Mouse (Mus musculus): ENCODE results near the gene Dcun1d3. TPM values are rescaled to one million over a fixed set of nuclear protein-coding genes. Genes with fewer than 3 reads are reported as not detected.

The Dcun1d3 gene
- polyA plus RNA-seq (2014; fragmentation: Illumina TruSeq; extraction: RNeasy Lipid Tissue Mini Kit (QIAGEN cat#74804); ENCODE audit: low read depth, low replicate concordance) = 48.2 TPM

GRCm38 (mm10) chr7:119895639-119896512 lies at the start of gene Dcun1d3, which contains the start of gene Lyrm1:
TSS of gene Dcun1d3 (minus strand) at chr7:119896298.
TSS of gene Lyrm1 (plus strand) at chr7:119895861.

Other genes starting within 250 kb of the Dcun1d3 start
- not detected for gene Acsm4, start 206.3 kb downstream of the Dcun1d3 start, polyA plus RNA-seq (2014; fragmentation: Illumina TruSeq; extraction: RNeasy Lipid Tissue Mini Kit (QIAGEN cat#74804); ENCODE audit: low read depth, low replicate concordance)
- 39.0 TPM for gene Thumpd1, start 175.5 kb downstream of the Dcun1d3 start, polyA plus RNA-seq (2014; fragmentation: Illumina TruSeq; extraction: RNeasy Lipid Tissue Mini Kit (QIAGEN cat#74804); ENCODE audit: low read depth, low replicate concordance)
- 3.2 TPM for gene Acsm3, start 135.4 kb downstream of the Dcun1d3 start, polyA plus RNA-seq (2014; fragmentation: Illumina TruSeq; extraction: RNeasy Lipid Tissue Mini Kit (QIAGEN cat#74804); ENCODE audit: low read depth, low replicate concordance)
- 257 TPM for gene Rexo5, start 102.3 kb downstream of the Dcun1d3 start, polyA plus RNA-seq (2014; fragmentation: Illumina TruSeq; extraction: RNeasy Lipid Tissue Mini Kit (QIAGEN cat#74804); ENCODE audit: low read depth, low replicate concordance)
- gene Eri2, start 102.2 kb downstream of the Dcun1d3 start, polyA plus RNA-seq (2014; fragmentation: Illumina TruSeq; extraction: RNeasy Lipid Tissue Mini Kit (QIAGEN cat#74804); ENCODE audit: low read depth, low replicate concordance) = 26.7 TPM
- gene Lyrm1, start 437 bp downstream of the Dcun1d3 start, polyA plus RNA-seq (2014; fragmentation: Illumina TruSeq; extraction: RNeasy Lipid Tissue Mini Kit (QIAGEN cat#74804); ENCODE audit: low read depth, low replicate concordance) = 85.5 TPM
- gene Dnah3, start 199.0 kb upstream of the Dcun1d3 start, polyA plus RNA-seq (2014; fragmentation: Illumina TruSeq; extraction: RNeasy Lipid Tissue Mini Kit (QIAGEN cat#74804); ENCODE audit: low read depth, low replicate concordance) = 99.4 TPM
- 7.8 TPM for gene Tmem159, start 206.1 kb upstream of the Dcun1d3 start, polyA plus RNA-seq (2014; fragmentation: Illumina TruSeq; extraction: RNeasy Lipid Tissue Mini Kit (QIAGEN cat#74804); ENCODE audit: low read depth, low replicate concordance)
- gene Zp2, start 249.0 kb upstream of the Dcun1d3 start, polyA plus RNA-seq (2014; fragmentation: Illumina TruSeq; extraction: RNeasy Lipid Tissue Mini Kit (QIAGEN cat#74804); ENCODE audit: low read depth, low replicate concordance) = not detected

Measured in testis, adult 10 weeks (tissue).